Mouse (Mus musculus): Measurements from ENCODE around the gene LTO1. TPM values are rescaled to one million over a fixed set of nuclear protein-coding genes. Genes with fewer than 3 reads are reported as not detected.
"Not testable (repeated sequence)": the region's sequence is repeated elsewhere in the genome, so short reads cannot be mapped to it uniquely, and the experiment has no call there.

LTO1 gene
- total RNA-seq (2021) = 10 to 100 TPM; 20.2 to 25.2 TPM
- long read RNA-seq, experiment 1, transcript LTO1-201 (5 exons, 2,015 nt) = major isoform, 18 of 28 reads
- long read RNA-seq, experiment 1, partial matches to known transcripts = 2 of 28 reads
- long read RNA-seq, experiment 1, other reads (novel, unspliced or antisense) = 2 of 28 reads
- long read RNA-seq, experiment 2, transcript LTO1-201 (5 exons, 2,015 nt) = major isoform, 11 of 23 reads
- long read RNA-seq, experiment 2, partial matches to known transcripts = 6 of 23 reads
- long read RNA-seq, experiment 2, other reads (novel, unspliced or antisense) = 4 of 23 reads

- intact Hi-C loops (cut with DNase I) = no loop called here
- DNase-seq (ENCODE audit: low spot score in 2 of 2) = peak; percentile 86 to 92
Measured at GRCm38 (mm10) chr7:144914948-144915750, at the start of gene LTO1. LTO1 (plus strand) TSS chr7:144915100.

- no peak for DNase-seq (ENCODE audit: low spot score in 2 of 2)
Measured at GRCm38 (mm10) chr7:144867161-144867560, 47.7 kb upstream of the LTO1 start.

GRCm38 (mm10) chr7:144867602-144868001 is 47.3 kb upstream of the LTO1 start:
- intact Hi-C loops (cut with DNase I) = no loop called here
- no peak for DNase-seq (ENCODE audit: low spot score in 2 of 2)

More at GRCm38 (mm10) chr7:144867161-144867560, 47.7 kb upstream of the LTO1 start:
- intact Hi-C loops (cut with DNase I) = no loop called here

- intact Hi-C loops (cut with DNase I) = no loop called here
Measured at GRCm38 (mm10) chr7:144872420-144872819, 42.5 kb upstream of the LTO1 start.

GRCm38 (mm10) chr7:144873160-144873559 is 41.7 kb upstream of the LTO1 start:
- no peak for DNase-seq (ENCODE audit: low spot score in 2 of 2)
- intact Hi-C loops (cut with DNase I) = no loop called here

More at GRCm38 (mm10) chr7:144872420-144872819, 42.5 kb upstream of the LTO1 start:
- DNase-seq (ENCODE audit: low spot score in 2 of 2) = no peak

GRCm38 (mm10) chr7:144874226-144874625 is 40.7 kb upstream of the LTO1 start:
- intact Hi-C loops (cut with DNase I) = no loop called here
- no peak for DNase-seq (ENCODE audit: low spot score in 2 of 2)

GRCm38 (mm10) chr7:144878401-144878800 is 36.5 kb upstream of the LTO1 start:
- intact Hi-C loops (cut with DNase I) = no loop called here
- DNase-seq (ENCODE audit: low spot score in 2 of 2) = no peak

GRCm38 (mm10) chr7:144883106-144883505 is 31.8 kb upstream of the LTO1 start:
- no peak for DNase-seq (ENCODE audit: low spot score in 2 of 2)
- intact Hi-C loops (cut with DNase I) = no loop called here

- DNase-seq (ENCODE audit: low spot score in 2 of 2) = no peak
- intact Hi-C loops (cut with DNase I) = no loop called here
Measured at GRCm38 (mm10) chr7:144887672-144888071, 27.2 kb upstream of the LTO1 start.

GRCm38 (mm10) chr7:144888564-144889299 is 26.2 kb upstream of the LTO1 start:
- intact Hi-C loops (cut with DNase I) = no loop called here
- DNase-seq (ENCODE audit: low spot score in 2 of 2) = no peak

- intact Hi-C loops (cut with DNase I); DNase-seq (ENCODE audit: low spot score in 2 of 2): not testable (repeated sequence)
Measured at GRCm38 (mm10) chr7:144890661-144891060, 24.2 kb upstream of the LTO1 start.

GRCm38 (mm10) chr7:144891863-144892262 is 23.0 kb upstream of the LTO1 start:
- peak in 1 of 2 experiments; percentile 28 for DNase-seq (ENCODE audit: low spot score in 2 of 2)
- intact Hi-C loops (cut with DNase I) = no loop called here

- no peak for DNase-seq (ENCODE audit: low spot score in 2 of 2)
- intact Hi-C loops (cut with DNase I) = no loop called here
Measured at GRCm38 (mm10) chr7:144892322-144892721, 22.6 kb upstream of the LTO1 start.

- peak; percentile 38 to 60 for DNase-seq (ENCODE audit: low spot score in 2 of 2)
- intact Hi-C loops (cut with DNase I) = loop anchor here (1.0 kb wide), 1 partner anchor 96 kb away; no protein-coding TSS in a partner anchor
Measured at GRCm38 (mm10) chr7:144894191-144894590, 20.7 kb upstream of the LTO1 start.

GRCm38 (mm10) chr7:144894706-144895105 is 20.2 kb upstream of the LTO1 start:
- DNase-seq (ENCODE audit: low spot score in 2 of 2) = no peak
- intact Hi-C loops (cut with DNase I) = loop anchor here (1.0 to 5.0 kb wide), 3 partner anchors 47 to 307 kb away; partner anchors contain the start of gene Fgf4

GRCm38 (mm10) chr7:144895305-144896111 is 19.4 kb upstream of the LTO1 start:
- intact Hi-C loops (cut with DNase I) = loop anchor here (5.0 kb wide), 2 partner anchors 48 to 308 kb away; partner anchors contain the start of gene Fgf4
- DNase-seq (ENCODE audit: low spot score in 2 of 2) = peak; percentile 73 to 75

GRCm38 (mm10) chr7:144896294-144897218 is 18.3 kb upstream of the LTO1 start, which contains the start of gene Fgf15:
Fgf15 (plus strand) TSS chr7:144896531.
- intact Hi-C loops (cut with DNase I) = loop anchor here (5.0 kb wide), 2 partner anchors 49 to 309 kb away; partner anchors contain the start of gene Fgf4
- no peak for DNase-seq (ENCODE audit: low spot score in 2 of 2)

GRCm38 (mm10) chr7:144898506-144898905 is 16.4 kb upstream of the LTO1 start:
- intact Hi-C loops (cut with DNase I) = loop anchor here (5.0 kb wide), 2 partner anchors 51 to 311 kb away; partner anchors contain the start of gene Fgf4
- DNase-seq (ENCODE audit: low spot score in 2 of 2) = no peak
